Mouse (Mus musculus) C2C12 (cell line): ENCODE measurements around the gene Mllt1. TPM values are rescaled to one million over a fixed set of nuclear protein-coding genes. Genes with fewer than 3 reads are reported as not detected.

ENCODE experiments used
- H3K27me3 ChIP-seq: one replicate; pipeline ENCODE4 v1.6.1; 2011; ENCODE audit not compliant: control insufficient read depth, insufficient read depth, insufficient read length
- H3K36me3 ChIP-seq: one replicate; pipeline ENCODE4 v1.6.1; 2011; ENCODE audit not compliant: control insufficient read depth, insufficient read depth
- H3K4me3 ChIP-seq: one replicate; pipeline ENCODE4 v1.5.1; 2011; ENCODE audit warnings: mild to moderate bottlenecking, control low read depth; ENCODE audit not compliant: poor library complexity, insufficient read depth, severe bottlenecking
- H3K79me2 ChIP-seq: one replicate; pipeline ENCODE4 v1.6.1; 2011; ENCODE audit not compliant: control insufficient read depth, insufficient read depth
- H3K79me3 ChIP-seq: one replicate; pipeline ENCODE4 v1.6.1; 2011; ENCODE audit warnings: low read depth, control low read depth
- H3ac ChIP-seq: one replicate; pipeline ENCODE3; 2011; ENCODE audit warnings: low read depth; ENCODE audit not compliant: control insufficient read depth, insufficient read length
- CEBPB ChIP-seq: IDR thresholded peaks from one replicate; pipeline ENCODE4 v1.6.1; 2011; ENCODE audit warnings: low read depth, mild to moderate bottlenecking, control low read depth, moderate library complexity
- CTCF ChIP-seq: IDR thresholded peaks from one replicate; pipeline ENCODE4 v1.5.1; 2011; ENCODE audit not compliant: control insufficient read depth, insufficient read depth, insufficient read length
- FOSL1 ChIP-seq: IDR thresholded peaks from one replicate; pipeline ENCODE4 v1.8.0; 2011; ENCODE audit warnings: mild to moderate bottlenecking, low read length; ENCODE audit not compliant: poor library complexity, insufficient read depth, severe bottlenecking
- MAX ChIP-seq: IDR thresholded peaks from one replicate; pipeline ENCODE4 v1.6.1; 2011; ENCODE audit warnings: mild to moderate bottlenecking, control low read depth
- MYOD1 ChIP-seq: IDR thresholded peaks from one replicate; pipeline ENCODE4 v1.6.1; 2011; ENCODE audit warnings: low read depth; ENCODE audit not compliant: control insufficient read depth, insufficient read length
- MYOG ChIP-seq: IDR thresholded peaks from one replicate; pipeline ENCODE4 v1.6.1; 2011; ENCODE audit not compliant: control insufficient read depth, insufficient read length; ENCODE audit errors: extremely low read depth
- USF1 ChIP-seq: IDR thresholded peaks from one replicate; pipeline ENCODE4 v1.6.1; 2011; ENCODE audit warnings: low read depth, mild to moderate bottlenecking, control low read depth, moderate library complexity
- polyA plus RNA-seq: library from polyadenylated mRNA; unstranded; fragments of >200 nt; fragmentation: generic; extraction: Trizol; gene quantifications from one replicate; pipeline ENCODE4 v1.2.1, GENCODE M21; 2012; ENCODE audit warnings: missing spikeins

The Mllt1 gene
- polyA plus RNA-seq, 1 experiment = 38.9 TPM

- Histone ChIP-seq H3K27me3 (peaks cover 4% of the 10 kb centered on the region), H3ac (no peak overlapping the region), H3K36me3 (no peaks in the 10 kb centered on the region), H3K79me2 (no peaks in the 10 kb centered on the region), H3K4me3 (no peak overlapping the region), H3K79me3 (no peaks in the 10 kb centered on the region)
- TF ChIP-seq CTCF (no peak), MYOD1 (peak; percentile 70)
Observed at GRCm38 (mm10) chr17:56871767-56872166, 63.4 kb downstream of the Mllt1 start.

GRCm38 (mm10) chr17:56870287-56870953 is 64.8 kb downstream of the Mllt1 start:
- no peak for TF ChIP-seq MYOD1
- no peak for TF ChIP-seq CEBPB
- no peak for TF ChIP-seq USF1
- no peak for TF ChIP-seq FOSL1
- Histone ChIP-seq H3K79me2 (no peaks in the 10 kb centered on the region), H3K4me3 (no peak overlapping the region), H3K27me3 (peaks cover 4% of the 10 kb centered on the region), H3ac (no peak overlapping the region), H3K36me3 (no peaks in the 10 kb centered on the region), H3K79me3 (no peaks in the 10 kb centered on the region)

GRCm38 (mm10) chr17:56869481-56869977 is 65.7 kb downstream of the Mllt1 start:
- TF ChIP-seq MYOG = no peak
- TF ChIP-seq MAX = no peak
- TF ChIP-seq FOSL1 = no peak
- no peak for TF ChIP-seq CEBPB
- H3K4me3 ChIP-seq = no peak overlapping the region
- no peaks in the 10 kb centered on the region for H3K79me3 ChIP-seq
- no peak overlapping the region for H3ac ChIP-seq
- peaks cover 4% of the 10 kb centered on the region for H3K27me3 ChIP-seq
- H3K79me2 ChIP-seq = no peaks in the 10 kb centered on the region
- no peaks in the 10 kb centered on the region for H3K36me3 ChIP-seq

GRCm38 (mm10) chr17:56866071-56866470 is 69.1 kb downstream of the Mllt1 start:
- Histone ChIP-seq H3K36me3 (no peaks in the 10 kb centered on the region), H3K4me3 (no peak overlapping the region), H3ac (no peak overlapping the region)

GRCm38 (mm10) chr17:56861197-56861596 is 74.0 kb downstream of the Mllt1 start:
- no peaks in the 10 kb centered on the region for H3K79me2 ChIP-seq
- no peak overlapping the region for H3K4me3 ChIP-seq
- TF ChIP-seq CEBPB (no peak), FOSL1 (no peak), MAX (no peak), MYOD1 (no peak), CTCF (no peak), MYOG (no peak), USF1 (no peak)
- peaks cover 12% of the 10 kb centered on the region for H3K27me3 ChIP-seq
- no peaks in the 10 kb centered on the region for H3K79me3 ChIP-seq
- no peaks in the 10 kb centered on the region for H3K36me3 ChIP-seq
- no peak overlapping the region for H3ac ChIP-seq

More at GRCm38 (mm10) chr17:56866071-56866470, 69.1 kb downstream of the Mllt1 start:
- Histone ChIP-seq H3K79me3 (no peaks in the 10 kb centered on the region), H3K79me2 (no peaks in the 10 kb centered on the region), H3K27me3 (peaks cover 12% of the 10 kb centered on the region)
- no peak for TF ChIP-seq CEBPB
- TF ChIP-seq MYOD1 = no peak
- no peak for TF ChIP-seq MAX
- TF ChIP-seq CTCF = no peak
- no peak for TF ChIP-seq USF1
- no peak for TF ChIP-seq FOSL1
- TF ChIP-seq MYOG = no peak

GRCm38 (mm10) chr17:56858922-56859321 is 76.3 kb downstream of the Mllt1 start:
- H3K36me3 ChIP-seq = no peaks in the 10 kb centered on the region
- H3K27me3 ChIP-seq = peaks cover 2% of the 10 kb centered on the region
- no peak overlapping the region for H3K4me3 ChIP-seq
- TF ChIP-seq MAX (no peak), MYOD1 (no peak)
- H3ac ChIP-seq = no peak overlapping the region
- no peaks in the 10 kb centered on the region for H3K79me3 ChIP-seq
- no peaks in the 10 kb centered on the region for H3K79me2 ChIP-seq
